Mouse (Mus musculus) heart, embryonic 14.5 days (tissue): Measurements from ENCODE around the gene Grik2. TPM values are rescaled to one million over a fixed set of nuclear protein-coding genes. Genes with fewer than 3 reads are reported as not detected.

Source experiments
- ATAC-seq: fragments of 200-750 bp; cut with Nextera tagmentation; 2 replicates; pipeline ENCODE4 v1.8.0; 2017; ENCODE audit warnings: low read depth, moderate TSS enrichment; ENCODE audit not compliant: insufficient number of reproducible peaks, insufficient read depth, low FRiP score
- H3K27ac ChIP-seq, 2 experiments: fragments of 200-500 bp in 1 of 2; fragments of 300-500 bp in 1 of 2; sonication (generic) in 1 of 2; replicated peaks in 1 of 2; 2 replicates each; pipeline ENCODE4 v1.5.1; 2012 to 2014; ENCODE audit warnings: low read depth in 2 of 2, low read length in 2 of 2, control low read depth in 1 of 2, mild to moderate bottlenecking in 1 of 2, mixed read lengths in 1 of 2; ENCODE audit not compliant: control insufficient read depth in 1 of 2, insufficient read depth in 1 of 2
- H3K27me3 ChIP-seq: fragments of 300-500 bp; sonication (generic); 2 replicates; pipeline ENCODE4 v1.6.1; 2014; ENCODE audit warnings: mild to moderate bottlenecking, low read length, control low read depth; ENCODE audit not compliant: control insufficient read depth, insufficient read depth
- H3K36me3 ChIP-seq: fragments of 300-500 bp; sonication (generic); 2 replicates; pipeline ENCODE4 v1.6.1; 2014; ENCODE audit warnings: mild to moderate bottlenecking, control low read depth, low read length, mixed read lengths; ENCODE audit not compliant: control insufficient read depth, insufficient read depth
- H3K4me1 ChIP-seq, 2 experiments: fragments of 200-500 bp in 1 of 2; fragments of 300-500 bp in 1 of 2; sonication (generic) in 1 of 2; 2 replicates each; pipeline ENCODE4 v1.6.1; 2012 to 2014; ENCODE audit warnings: low read length in 2 of 2, control low read depth in 1 of 2, mixed read lengths in 1 of 2; ENCODE audit not compliant: control insufficient read depth in 2 of 2, insufficient read depth in 2 of 2
- H3K4me2 ChIP-seq: fragments of 300-500 bp; sonication (generic); 2 replicates; pipeline ENCODE4 v1.6.1; 2014; ENCODE audit warnings: mild to moderate bottlenecking, low read length
- H3K4me3 ChIP-seq, 2 experiments: fragments of 200-500 bp in 1 of 2; fragments of 300-500 bp in 1 of 2; sonication (generic) in 1 of 2; 2 replicates each; pipeline ENCODE4 v1.5.1; 2012 to 2014; ENCODE audit warnings: low read length in 2 of 2, mild to moderate bottlenecking in 2 of 2, control low read depth in 1 of 2, low read depth in 1 of 2, moderate library complexity in 1 of 2; ENCODE audit not compliant: control insufficient read depth in 1 of 2, insufficient read depth in 1 of 2
- H3K9ac ChIP-seq: fragments of 300-500 bp; sonication (generic); 2 replicates; pipeline ENCODE4 v1.6.1; 2014; ENCODE audit warnings: mild to moderate bottlenecking, low read length
- H3K9me3 ChIP-seq: fragments of 300-500 bp; sonication (generic); 2 replicates; pipeline ENCODE4 v1.6.1; 2016; ENCODE audit warnings: low read length, control low read depth; ENCODE audit not compliant: control insufficient read depth
- WGBS: fragments of 180-500 bp; shearing (Covaris S2); extraction: QIAGEN DNeasy Blood & Tissue Kit; methylation state at CpG from one replicate; pipeline ENCODE4 v1.1.7; 2014; 5-methylcytosine and 5-hydroxymethylcytosine counted together
- polyA plus RNA-seq: library from polyadenylated mRNA; unstranded; fragments of >200 nt; fragmentation: Nextera tagmentation; extraction: Ambion mirVana; gene quantifications from 2 replicates; pipeline ENCODE4 v1.2.1, GENCODE M21; 2014

Gene Grik2
- polyA plus RNA-seq, 1 experiment from 2014 or later, result 1.9 TPM

DNA sequence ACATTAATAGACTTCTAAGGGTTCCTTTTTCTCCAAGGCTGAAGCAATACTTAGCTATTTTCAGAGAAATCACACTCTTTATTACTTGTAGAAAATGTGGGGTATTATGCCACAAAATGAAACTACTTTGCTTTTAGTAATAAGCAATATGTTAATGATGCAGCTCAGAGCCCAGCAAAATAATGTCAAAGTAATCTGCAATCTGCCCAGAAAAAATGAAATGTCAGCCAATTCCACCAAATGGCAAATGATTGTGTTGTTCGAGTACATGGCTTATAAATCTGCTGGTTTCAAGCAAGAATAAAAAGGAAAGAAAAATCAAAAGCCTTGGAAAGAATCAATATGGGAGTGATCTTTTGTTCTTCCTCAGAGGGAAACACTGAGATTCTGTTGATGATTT is 136.2 kb downstream of the Grik2 start:
- Histone ChIP-seq H3K9ac (no peak overlapping the region), H3K4me1 (no peaks in the 10 kb centered on the region), H3K36me3 (no peaks in the 10 kb centered on the region), H3K4me2 (no peak overlapping the region), H3K9me3 (no peaks in the 10 kb centered on the region), H3K4me3 (no peak overlapping the region), H3K27ac (no peak overlapping the region), H3K27me3 (no peaks in the 10 kb centered on the region)
- WGBS, result 77% methylated on average over 1 of the region's 1 CpGs
- ATAC-seq, result no peak

DNA sequence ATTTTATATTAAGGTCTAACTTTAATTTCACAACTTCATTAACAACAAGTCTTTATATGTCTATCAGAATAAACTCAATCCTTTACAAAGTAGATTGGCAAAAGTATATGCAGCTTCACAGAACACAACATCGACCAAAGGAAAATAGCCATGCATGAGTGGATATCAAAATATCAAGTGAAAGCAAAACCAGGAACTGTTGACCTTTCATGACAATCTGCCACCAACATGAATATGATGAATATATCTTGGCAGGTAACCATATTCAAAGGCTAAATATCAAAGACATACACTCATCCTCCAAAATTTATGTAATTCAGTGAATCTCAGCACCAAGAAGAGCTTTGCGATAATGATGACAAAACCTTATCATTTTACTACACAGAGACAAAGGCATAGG is 141.4 kb downstream of the Grik2 start:
- Histone ChIP-seq H3K9ac (no peak overlapping the region), H3K9me3 (no peaks in the 10 kb centered on the region), H3K36me3 (no peaks in the 10 kb centered on the region), H3K4me2 (no peak overlapping the region), H3K4me1 (no peaks in the 10 kb centered on the region), H3K27me3 (no peaks in the 10 kb centered on the region), H3K4me3 (no peak overlapping the region), H3K27ac (no peak overlapping the region)
- WGBS, result 79% methylated on average over 2 of the region's 2 CpGs
- no peak for ATAC-seq

DNA sequence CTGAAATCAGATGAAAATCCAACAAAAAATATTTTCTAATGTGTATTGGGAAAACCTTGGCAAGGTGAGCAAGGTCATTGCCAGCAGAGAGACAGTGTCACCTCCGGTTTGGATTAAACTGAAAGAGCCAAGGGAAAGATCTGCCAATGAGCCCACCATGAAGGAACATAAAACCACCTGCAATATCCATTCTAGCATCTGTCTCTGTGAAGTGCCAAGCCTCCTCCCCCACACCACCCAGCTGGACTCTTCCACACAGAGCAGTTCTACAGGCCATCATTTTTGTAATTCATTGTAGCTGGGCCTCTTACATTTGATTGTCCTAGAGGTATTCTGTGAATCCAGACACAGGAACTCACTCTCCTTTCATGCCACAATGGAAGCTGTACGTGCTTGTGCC is 148.7 kb downstream of the Grik2 start:
- 74% methylated on average over 2 of the region's 2 CpGs for WGBS

DNA sequence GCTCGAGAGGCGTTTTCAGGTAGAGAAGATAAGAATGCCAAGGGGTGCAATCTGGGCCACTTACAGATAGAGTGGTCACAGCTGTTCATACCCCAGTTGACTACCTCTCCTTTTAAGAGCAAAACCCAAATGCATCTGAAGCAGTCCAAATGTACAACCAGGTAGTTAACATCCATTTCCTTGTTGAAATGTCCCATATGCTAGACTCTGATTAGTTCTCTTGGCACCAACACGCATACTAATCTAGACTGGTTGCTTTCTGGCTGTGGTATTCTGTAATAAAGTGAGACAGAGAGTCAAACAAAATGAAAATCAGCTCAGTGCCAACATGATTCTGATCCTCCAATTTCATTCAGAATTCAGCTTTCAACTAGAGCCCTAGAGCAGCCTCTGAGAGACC is 164.6 kb downstream of the Grik2 start:
- no peak for ATAC-seq
- no peak overlapping the region for H3K4me2 ChIP-seq
- no peak overlapping the region for H3K9ac ChIP-seq
- no peaks in the 10 kb centered on the region for H3K36me3 ChIP-seq
- H3K9me3 ChIP-seq, result no peaks in the 10 kb centered on the region
- no peaks in the 10 kb centered on the region for H3K27me3 ChIP-seq
- H3K27ac ChIP-seq, result no peak overlapping the region
- WGBS, result 63% methylated on average over 3 of the region's 3 CpGs
- H3K4me1 ChIP-seq, result no peaks in the 10 kb centered on the region
- H3K4me3 ChIP-seq, result no peak overlapping the region

More for the DNA sequence above, 148.7 kb downstream of the Grik2 start:
- no peak overlapping the region for H3K4me2 ChIP-seq
- no peak for ATAC-seq
- H3K4me1 ChIP-seq, result no peaks in the 10 kb centered on the region
- H3K27me3 ChIP-seq, result no peaks in the 10 kb centered on the region
- no peaks in the 10 kb centered on the region for H3K9me3 ChIP-seq
- H3K4me3 ChIP-seq, result no peak overlapping the region
- H3K27ac ChIP-seq, result no peak overlapping the region
- no peak overlapping the region for H3K9ac ChIP-seq
- no peaks in the 10 kb centered on the region for H3K36me3 ChIP-seq

DNA sequence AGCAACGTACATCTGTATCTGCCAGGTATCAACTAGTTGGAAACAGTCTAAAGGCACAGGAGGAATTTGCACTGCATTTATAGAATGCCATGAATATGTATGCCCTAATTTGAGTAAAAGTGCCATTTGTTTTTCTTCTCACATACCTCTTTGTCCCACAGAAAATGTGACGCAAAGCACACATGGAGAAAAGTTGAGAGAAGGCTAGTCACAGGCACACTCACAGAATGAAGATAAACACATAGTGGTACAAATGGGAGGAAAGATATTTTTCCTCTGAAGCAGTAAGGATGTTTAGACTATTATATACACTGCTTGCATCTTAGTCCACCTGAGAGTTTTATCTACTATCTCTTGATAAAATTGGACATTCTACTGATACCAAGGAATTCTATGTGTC is 190.9 kb downstream of the Grik2 start:
- Histone ChIP-seq H3K27me3 (no peaks in the 10 kb centered on the region), H3K9ac (no peak overlapping the region), H3K4me1 (no peaks in the 10 kb centered on the region), H3K9me3 (no peaks in the 10 kb centered on the region), H3K36me3 (no peaks in the 10 kb centered on the region), H3K4me2 (no peak overlapping the region), H3K4me3 (no peak overlapping the region), H3K27ac (no peak overlapping the region)
- 61% methylated on average over 2 of the region's 2 CpGs for WGBS
- ATAC-seq, result no peak

DNA sequence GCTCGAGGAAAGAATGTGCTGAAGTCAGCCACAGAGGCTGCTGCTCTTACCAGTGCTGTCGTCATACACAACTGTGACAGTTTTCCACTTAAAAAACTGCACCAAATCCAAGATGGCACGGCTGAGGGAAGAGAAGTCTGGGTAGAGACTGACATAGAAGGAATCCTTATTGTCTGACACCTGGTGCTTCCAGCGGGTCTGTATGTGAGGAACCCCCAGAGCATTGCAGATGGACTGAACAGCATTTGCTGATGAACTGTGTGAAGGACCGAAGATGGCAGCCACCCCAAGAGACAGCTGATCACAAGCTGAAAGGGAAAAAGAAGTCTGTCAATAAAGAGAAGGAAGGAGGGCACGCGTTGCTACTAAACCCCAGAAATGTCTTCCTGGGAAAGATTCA is 215.1 kb downstream of the Grik2 start:
- H3K9ac ChIP-seq, result no peak overlapping the region
- no peaks in the 10 kb centered on the region for H3K27me3 ChIP-seq
- H3K4me2 ChIP-seq, result no peak overlapping the region
- no peak overlapping the region for H3K27ac ChIP-seq
- H3K36me3 ChIP-seq, result no peaks in the 10 kb centered on the region
- no peak overlapping the region for H3K4me3 ChIP-seq
- WGBS, result 71% methylated on average over 7 of the region's 7 CpGs
- no peak for ATAC-seq
- no peaks in the 10 kb centered on the region for H3K9me3 ChIP-seq
- H3K4me1 ChIP-seq, result no peaks in the 10 kb centered on the region

DNA sequence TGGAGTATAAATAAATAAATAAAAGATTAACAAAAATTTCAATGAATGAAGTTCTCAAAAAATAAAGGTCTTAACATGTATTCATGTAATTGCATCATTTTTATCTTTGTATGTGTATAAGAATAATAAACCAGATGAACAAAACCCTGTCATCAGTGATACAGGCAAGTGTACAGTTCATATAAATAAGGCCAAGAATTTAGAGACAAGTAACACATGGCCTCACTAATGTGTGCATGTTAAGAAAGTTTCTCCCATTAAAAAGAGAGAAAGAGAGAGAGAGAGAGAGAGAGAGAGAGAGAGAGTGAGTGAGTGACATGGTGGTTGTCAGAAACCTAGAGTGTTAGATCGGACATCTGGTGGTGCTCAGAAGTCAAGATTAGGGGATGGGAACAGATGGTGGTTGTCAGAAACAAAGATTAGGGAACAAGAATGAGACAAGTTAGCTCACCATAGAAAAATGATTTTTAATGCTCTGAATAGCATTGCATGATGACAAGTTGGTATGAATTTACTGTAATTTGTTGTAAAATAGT is 228.6 kb downstream of the Grik2 start:
- Histone ChIP-seq H3K27me3 (no peaks in the 10 kb centered on the region), H3K4me1 (no peaks in the 10 kb centered on the region), H3K4me3 (no peak overlapping the region), H3K36me3 (no peaks in the 10 kb centered on the region), H3K9ac (no peak overlapping the region), H3K9me3 (no peaks in the 10 kb centered on the region), H3K4me2 (no peak overlapping the region), H3K27ac (no peak overlapping the region)
- whole genome bisulfite sequencing, result 62% methylated on average over 1 of the region's 1 CpGs
- ATAC-seq, result no peak

DNA sequence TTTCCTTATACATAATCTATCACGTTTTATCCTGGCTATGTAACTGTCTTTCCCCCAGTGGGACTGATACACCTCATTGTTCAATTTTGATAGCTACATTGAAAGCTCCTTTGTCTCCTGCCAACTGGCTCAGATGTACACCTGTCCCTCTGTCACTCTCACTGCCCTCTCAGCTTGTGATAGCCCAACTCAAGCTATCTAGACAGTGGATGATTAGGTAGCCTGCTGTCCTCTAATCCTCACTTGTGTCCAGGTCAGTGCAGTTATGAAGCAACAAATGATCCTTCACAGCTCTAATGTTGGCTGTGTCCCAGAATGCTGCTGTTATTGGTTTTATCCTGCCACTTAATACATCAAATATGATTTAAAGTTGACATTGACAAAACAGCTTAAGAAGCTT is 246.3 kb downstream of the Grik2 start:
- H3K4me3 ChIP-seq, result no peak overlapping the region
- 57% methylated on average over 1 of the region's 1 CpGs for WGBS
- ATAC-seq, result no peak

More for the DNA sequence above, 246.3 kb downstream of the Grik2 start:
- Histone ChIP-seq H3K36me3 (no peaks in the 10 kb centered on the region), H3K9ac (no peak overlapping the region), H3K27me3 (no peaks in the 10 kb centered on the region), H3K9me3 (no peaks in the 10 kb centered on the region), H3K27ac (no peak overlapping the region), H3K4me1 (no peaks in the 10 kb centered on the region), H3K4me2 (no peak overlapping the region)
